Mouse (Mus musculus) midbrain, postnatal 0 days (tissue): ENCODE data around the gene Mtfp1. TPM values are rescaled to one million over a fixed set of nuclear protein-coding genes. Genes with fewer than 3 reads are reported as not detected.

Experiments
- ATAC-seq: fragments of 200-750 bp; cut with Nextera tagmentation; 2 replicates; pipeline ENCODE4 v1.8.0; 2017; ENCODE audit warnings: moderate number of reproducible peaks, mild to moderate bottlenecking, moderate TSS enrichment, moderate library complexity; ENCODE audit not compliant: low FRiP score
- DNase-seq: peaks from one replicate; pipeline ENCODE4 v3.0.0-alpha.2; 2015; ENCODE audit warnings: low spot score
- H3K27ac ChIP-seq: fragments of 300-500 bp; sonication (generic); 2 replicates; pipeline ENCODE4 v1.5.1; 2014; ENCODE audit warnings: low read depth, mild to moderate bottlenecking, low read length, mixed read lengths
- H3K27me3 ChIP-seq: fragments of 300-500 bp; sonication (generic); 2 replicates; pipeline ENCODE4 v1.6.1; 2014; ENCODE audit warnings: low read length, control low read depth, mixed read lengths; ENCODE audit not compliant: insufficient read depth
- H3K36me3 ChIP-seq: fragments of 300-500 bp; sonication (generic); 2 replicates; pipeline ENCODE4 v1.6.1; 2014; ENCODE audit warnings: low read length, control low read depth, mixed read lengths; ENCODE audit not compliant: insufficient read depth
- H3K4me1 ChIP-seq: fragments of 300-500 bp; sonication (generic); 2 replicates; pipeline ENCODE4 v1.6.1; 2014; ENCODE audit warnings: mild to moderate bottlenecking, control low read depth, antibody characterized with exemption, low read length, mixed read lengths; ENCODE audit not compliant: insufficient read depth
- H3K4me2 ChIP-seq: fragments of 300-500 bp; sonication (generic); 2 replicates; pipeline ENCODE4 v1.6.1; 2014; ENCODE audit warnings: low read depth, mild to moderate bottlenecking, low read length, mixed read lengths; ENCODE audit not compliant: poor library complexity, severe bottlenecking
- H3K4me3 ChIP-seq: fragments of 300-500 bp; sonication (generic); 2 replicates; pipeline ENCODE4 v1.5.1; 2014; ENCODE audit warnings: low read depth, mild to moderate bottlenecking, low read length, moderate library complexity
- H3K9ac ChIP-seq: fragments of 300-500 bp; sonication (generic); replicated peaks from 2 replicates; pipeline ENCODE4 v1.6.1; 2014; ENCODE audit warnings: mild to moderate bottlenecking, low read length, moderate library complexity, mixed read lengths; ENCODE audit not compliant: poor library complexity, severe bottlenecking
- H3K9me3 ChIP-seq: fragments of 300-500 bp; sonication (generic); 2 replicates; pipeline ENCODE4 v1.6.1; 2016; ENCODE audit warnings: low read length, control low read depth
- CTCF ChIP-seq: IDR thresholded peaks from 2 replicates; pipeline ENCODE4 v1.5.1; 2016; ENCODE audit warnings: antibody characterized with exemption, mild to moderate bottlenecking
- WGBS: fragments of 180-500 bp; shearing (Covaris S2); extraction: QIAGEN DNeasy Blood & Tissue Kit; methylation state at CpG from one replicate; pipeline ENCODE4 v1.1.7; 2014; 5-methylcytosine and 5-hydroxymethylcytosine counted together
- polyA plus RNA-seq: library from polyadenylated mRNA; unstranded; fragments of >200 nt; fragmentation: Nextera tagmentation; extraction: Ambion mirVana; gene quantifications from 2 replicates; pipeline ENCODE4 v1.2.1, GENCODE M21; 2015
- total RNA-seq: library from RNA; depleted of rRNA; stranded (reverse); fragments of >200 nt; gene quantifications from 2 replicates; pipeline ENCODE4 v1.2.3, GENCODE M21; 2014

Mtfp1 gene
- total and polyA plus RNA-seq, 2 experiments from 2014 or later = 15.4 to 17.7 TPM

DNA sequence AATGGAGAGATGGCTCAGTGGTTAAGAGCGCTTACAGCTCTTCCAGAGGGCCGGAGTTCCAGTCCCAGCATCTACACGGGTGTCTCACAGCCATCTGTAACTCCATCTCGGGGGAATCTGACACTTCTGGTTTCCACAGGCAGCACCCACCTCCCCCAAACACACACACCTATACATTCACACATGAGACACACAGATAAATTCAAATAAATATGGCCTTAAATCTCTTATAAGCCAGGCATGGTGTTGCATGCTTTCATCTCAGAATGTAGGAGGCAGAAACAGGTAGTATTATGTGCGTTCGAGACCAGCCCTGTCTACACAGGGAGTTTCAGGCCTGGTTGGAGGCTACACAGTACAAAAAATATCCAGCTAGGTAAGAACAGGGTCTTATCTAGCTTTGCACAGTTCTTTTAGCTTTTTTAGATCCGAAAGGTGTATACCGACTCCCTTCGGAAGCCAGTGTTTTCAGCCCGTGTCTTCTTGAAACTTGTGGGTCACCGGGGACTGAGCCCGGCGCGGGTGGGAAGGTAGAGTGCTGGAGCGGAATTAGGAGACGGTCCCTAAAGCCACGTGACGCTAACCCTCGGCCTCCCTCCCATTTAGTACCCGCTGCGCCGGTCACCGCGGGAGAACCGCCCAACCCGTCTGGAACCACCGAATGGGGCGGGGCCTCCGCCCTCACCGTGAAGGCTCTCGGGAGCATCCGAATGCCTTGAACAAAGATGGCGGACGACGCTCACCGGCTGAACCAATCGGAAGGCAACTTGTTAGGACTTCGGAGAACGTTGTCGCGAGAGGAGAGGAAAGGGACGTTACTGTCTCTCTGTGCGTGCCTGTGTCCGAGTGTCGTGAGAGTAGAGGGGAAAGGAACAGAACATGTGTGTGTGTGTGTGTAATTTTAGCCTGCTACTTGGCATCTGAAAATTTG lies 1.1 kb upstream of the Mtfp1 start:
- peak overlapping the region; percentile 82 for H3K4me2 ChIP-seq
- H3K36me3 ChIP-seq = 0 out of 2 replicates have a peak, but pooled peaks cover 3% of the 10 kb centered on the region
- H3K27me3 ChIP-seq = no peaks in the 10 kb centered on the region
- 3% methylated on average over 45 of the region's 45 CpGs for WGBS
- peak overlapping the region; percentile 72 for H3K9ac ChIP-seq
- peak overlapping the region; percentile 56 for H3K4me3 ChIP-seq
- H3K9me3 ChIP-seq = no peaks in the 10 kb centered on the region
- no peak for TF ChIP-seq CTCF
- H3K4me1 ChIP-seq = peaks cover 3% of the 10 kb centered on the region; the same call in 1 of the 2 replicates
- ATAC-seq (peak; percentile 94), DNase-seq (peak; percentile 99)
- peak overlapping the region; percentile 92 for H3K27ac ChIP-seq

DNA sequence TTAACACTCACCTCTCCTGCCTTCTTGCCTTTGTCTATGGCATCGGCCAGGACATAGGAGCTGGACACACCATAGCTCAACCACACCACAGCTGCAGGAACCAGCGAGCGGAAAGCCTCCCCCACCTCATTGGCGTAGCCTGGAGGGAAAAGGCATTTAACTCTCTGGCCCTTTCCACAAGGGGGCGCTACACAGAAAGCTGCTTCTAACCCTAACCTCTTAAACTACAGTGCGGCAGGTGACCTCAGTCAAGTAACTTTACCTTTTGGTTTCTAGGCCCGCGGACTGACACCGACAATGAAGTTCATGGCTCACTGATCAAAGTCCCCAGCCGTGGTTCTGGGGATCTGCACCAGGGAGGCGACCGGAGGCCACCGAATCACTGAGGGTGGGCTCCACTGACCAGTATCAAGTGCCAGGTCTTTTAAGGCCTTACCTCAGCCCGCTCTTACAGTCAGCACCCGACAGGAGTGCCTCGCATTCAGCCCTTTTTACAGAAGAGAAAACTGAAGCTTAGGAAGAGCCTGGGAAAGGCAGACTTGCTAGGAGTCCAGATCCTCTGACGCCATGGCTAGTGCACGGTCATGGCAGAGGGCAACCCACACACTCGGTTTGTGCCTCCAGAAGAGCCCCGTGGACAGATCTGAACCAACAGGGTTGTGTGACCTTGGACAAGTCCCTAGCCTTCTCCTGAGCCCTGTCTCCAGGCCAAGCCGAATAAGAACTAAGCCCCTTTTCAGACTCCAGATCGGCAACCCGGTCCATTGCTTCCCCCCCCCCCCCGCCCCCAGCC lies 671 bp downstream of the Mtfp1 start:
- DNase-seq (peak; percentile 64), ATAC-seq (no peak)
- H3K4me3 ChIP-seq = peak overlapping the region; percentile 56
- 0 out of 2 replicates have a peak, but pooled peaks cover 7% of the 10 kb centered on the region for H3K36me3 ChIP-seq
- peak overlapping the region; percentile 64 for H3K9ac ChIP-seq
- no peaks in the 10 kb centered on the region for H3K9me3 ChIP-seq
- WGBS = 3% methylated on average over 23 of the region's 24 CpGs
- TF ChIP-seq CTCF = peak; percentile 79
- no peaks in the 10 kb centered on the region for H3K27me3 ChIP-seq
- H3K4me2 ChIP-seq = peak overlapping the region; percentile 82
- peak overlapping the region; percentile 72 for H3K27ac ChIP-seq
- peaks cover 3% of the 10 kb centered on the region; the same call in 1 of the 2 replicates for H3K4me1 ChIP-seq

- no peak overlapping the region for H3K27ac ChIP-seq
- no peak overlapping the region for H3K9ac ChIP-seq
- 88% methylated on average over 18 of the region's 18 CpGs for WGBS
- no peaks in the 10 kb centered on the region for H3K9me3 ChIP-seq
- no peak for ATAC-seq
- 0 out of 2 replicates have a peak, but pooled peaks cover 7% of the 10 kb centered on the region for H3K36me3 ChIP-seq
- no peak for TF ChIP-seq CTCF
- peaks cover 3% of the 10 kb centered on the region; the same call in 1 of the 2 replicates for H3K4me1 ChIP-seq
- peak overlapping the region; percentile 82 for H3K4me2 ChIP-seq
- no peaks in the 10 kb centered on the region for H3K27me3 ChIP-seq
- peak; percentile 26 for DNase-seq
- H3K4me3 ChIP-seq = peak overlapping the region; percentile 56
Measured at GRCm38 (mm10) chr11:4093459-4094377, 1.5 kb downstream of the Mtfp1 start.

DNA sequence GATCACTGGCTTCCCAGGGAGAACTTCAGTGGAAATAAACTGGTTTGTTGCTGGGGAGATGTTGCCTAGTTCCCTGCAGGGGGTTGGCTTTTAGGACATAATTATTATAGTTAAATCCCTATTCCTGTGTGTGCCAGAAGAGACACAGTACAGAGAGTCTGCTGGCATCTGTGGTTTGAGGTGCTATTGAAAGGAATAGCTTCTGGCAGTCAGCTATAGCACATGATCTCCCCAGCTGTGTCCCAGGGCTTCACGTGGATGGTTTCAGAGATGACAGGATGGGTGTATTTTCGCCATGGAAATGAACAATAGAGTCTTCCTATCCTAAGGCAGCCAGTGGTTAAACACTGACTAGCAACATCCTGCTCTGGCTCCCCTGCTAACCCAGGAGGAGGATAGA lies 8.0 kb downstream of the Mtfp1 start:
- Histone ChIP-seq H3K4me3 (no peak overlapping the region), H3K27me3 (no peaks in the 10 kb centered on the region), H3K36me3 (0 out of 2 replicates have a peak, but pooled peaks cover 7% of the 10 kb centered on the region), H3K4me2 (no peak overlapping the region), H3K9me3 (no peaks in the 10 kb centered on the region), H3K9ac (no peak overlapping the region), H3K4me1 (no peaks in the 10 kb centered on the region), H3K27ac (no peak overlapping the region)
- ATAC-seq = no peak
- no peak for TF ChIP-seq CTCF
- DNase-seq = peak; percentile 42
- 38% methylated on average over 2 of the region's 2 CpGs for WGBS

GRCm38 (mm10) chr11:4086246-4086645 lies 9.0 kb downstream of the Mtfp1 start:
- Histone ChIP-seq H3K4me1 (no peaks in the 10 kb centered on the region), H3K36me3 (0 out of 2 replicates have a peak, but pooled peaks cover 4% of the 10 kb centered on the region), H3K4me3 (no peak overlapping the region), H3K9ac (no peak overlapping the region), H3K27me3 (no peaks in the 10 kb centered on the region), H3K27ac (no peak overlapping the region), H3K4me2 (no peak overlapping the region), H3K9me3 (no peaks in the 10 kb centered on the region)
- ATAC-seq (no peak), DNase-seq (no peak)
- WGBS = 32% methylated on average over 1 of the region's 1 CpGs
- no peak for TF ChIP-seq CTCF
